Mouse (Mus musculus): ENCODE measurements around the gene Syne4. TPM values are rescaled to one million over a fixed set of nuclear protein-coding genes. Genes with fewer than 3 reads are reported as not detected.

Syne4 gene
- polyA plus RNA-seq, 1 experiment from 2014 or later: 11.7 TPM

GRCm38 (mm10) chr7:30291215-30292131 is 23.1 kb upstream of the Syne4 start, which contains the start of gene Clip3:
TSS of gene Clip3 (plus strand) at chr7:30291728.
- H3K9ac ChIP-seq (replicated peaks; ENCODE audit: low read depth, low read length): peak within 1 kb of the TSS; percentile 93
- H3K4me2 ChIP-seq (ENCODE audit: low read length): peak within 1 kb of the TSS; percentile 67
- peak within 1 kb of the TSS; percentile 83 for H3K4me3 ChIP-seq (replicated peaks; ENCODE audit: low read length)
- peaks cover 34% of the 10 kb centered on the region for H3K4me1 ChIP-seq (replicated peaks; ENCODE audit: control insufficient read depth, insufficient read depth, low read length)
- no peaks in the 10 kb centered on the region for H3K9me3 ChIP-seq (ENCODE audit: control insufficient read depth, low read length)
- WGBS: 6% methylated on average over 35 of the region's 35 CpGs
- no peaks in the 10 kb centered on the region for H3K27me3 ChIP-seq (replicated peaks; ENCODE audit: control insufficient read depth, insufficient read depth, low read length)
- H3K27ac ChIP-seq (ENCODE audit: low read length): peak within 1 kb of the TSS; percentile 88
- H3K36me3 ChIP-seq (ENCODE audit: control insufficient read depth, insufficient read depth): peaks cover 4% of the 10 kb centered on the region
- peak; percentile 93 for ATAC-seq

GRCm38 (mm10) chr7:30293795-30294194 is 20.8 kb upstream of the Syne4 start:
- peak overlapping the region; percentile 13 for H3K4me3 ChIP-seq (replicated peaks; ENCODE audit: low read length)
- H3K4me1 ChIP-seq (replicated peaks; ENCODE audit: control insufficient read depth, insufficient read depth, low read length): peaks cover 34% of the 10 kb centered on the region
- WGBS: 48% methylated on average over 13 of the region's 13 CpGs
- no peak overlapping the region for H3K27ac ChIP-seq (ENCODE audit: low read length)
- peak overlapping the region; percentile 37 for H3K4me2 ChIP-seq (ENCODE audit: low read length)
- peak overlapping the region; percentile 26; the same call in 1 of the 2 replicates for H3K9ac ChIP-seq (replicated peaks; ENCODE audit: low read depth, low read length)
- peaks cover 25% of the 10 kb centered on the region for H3K36me3 ChIP-seq (ENCODE audit: control insufficient read depth, insufficient read depth)
- H3K27me3 ChIP-seq (replicated peaks; ENCODE audit: control insufficient read depth, insufficient read depth, low read length): no peaks in the 10 kb centered on the region
- H3K9me3 ChIP-seq (ENCODE audit: control insufficient read depth, low read length): no peaks in the 10 kb centered on the region
- ATAC-seq: no peak

- H3K27ac ChIP-seq (ENCODE audit: low read length): no peak overlapping the region
- peak overlapping the region; percentile 37 for H3K4me2 ChIP-seq (ENCODE audit: low read length)
- 87% methylated on average over 5 of the region's 5 CpGs for WGBS
- ATAC-seq: no peak
- no peaks in the 10 kb centered on the region for H3K27me3 ChIP-seq (replicated peaks; ENCODE audit: control insufficient read depth, insufficient read depth, low read length)
- peaks cover 34% of the 10 kb centered on the region for H3K4me1 ChIP-seq (replicated peaks; ENCODE audit: control insufficient read depth, insufficient read depth, low read length)
- no peak overlapping the region for H3K9ac ChIP-seq (replicated peaks; ENCODE audit: low read depth, low read length)
- peaks cover 30% of the 10 kb centered on the region for H3K36me3 ChIP-seq (ENCODE audit: control insufficient read depth, insufficient read depth)
- no peaks in the 10 kb centered on the region for H3K9me3 ChIP-seq (ENCODE audit: control insufficient read depth, low read length)
- no peak overlapping the region for H3K4me3 ChIP-seq (replicated peaks; ENCODE audit: low read length)
These were observed 20.3 kb upstream of the Syne4 start for GRCm38 (mm10) chr7:30294296-30294695.

GRCm38 (mm10) chr7:30295103-30295502 is 19.5 kb upstream of the Syne4 start:
- no peak for ATAC-seq
- Histone ChIP-seq H3K36me3 (ENCODE audit: control insufficient read depth, insufficient read depth) (peaks cover 37% of the 10 kb centered on the region), H3K27ac (ENCODE audit: low read length) (no peak overlapping the region), H3K4me1 (replicated peaks; ENCODE audit: control insufficient read depth, insufficient read depth, low read length) (peaks cover 34% of the 10 kb centered on the region), H3K9ac (replicated peaks; ENCODE audit: low read depth, low read length) (no peak overlapping the region), H3K4me3 (replicated peaks; ENCODE audit: low read length) (no peak overlapping the region), H3K9me3 (ENCODE audit: control insufficient read depth, low read length) (no peaks in the 10 kb centered on the region), H3K27me3 (replicated peaks; ENCODE audit: control insufficient read depth, insufficient read depth, low read length) (no peaks in the 10 kb centered on the region), H3K4me2 (ENCODE audit: low read length) (no peak overlapping the region)
- 74% methylated on average over 10 of the region's 10 CpGs for WGBS

- no peaks in the 10 kb centered on the region for H3K9me3 ChIP-seq (ENCODE audit: control insufficient read depth, low read length)
- no peak overlapping the region for H3K9ac ChIP-seq (replicated peaks; ENCODE audit: low read depth, low read length)
- H3K4me3 ChIP-seq (replicated peaks; ENCODE audit: low read length): no peak overlapping the region
- peaks cover 44% of the 10 kb centered on the region for H3K36me3 ChIP-seq (ENCODE audit: control insufficient read depth, insufficient read depth)
- H3K4me2 ChIP-seq (ENCODE audit: low read length): no peak overlapping the region
- 96% methylated on average over 15 of the region's 15 CpGs for WGBS
- no peak overlapping the region for H3K27ac ChIP-seq (ENCODE audit: low read length)
- ATAC-seq: no peak
- no peaks in the 10 kb centered on the region for H3K27me3 ChIP-seq (replicated peaks; ENCODE audit: control insufficient read depth, insufficient read depth, low read length)
- H3K4me1 ChIP-seq (replicated peaks; ENCODE audit: control insufficient read depth, insufficient read depth, low read length): peaks cover 29% of the 10 kb centered on the region
These were observed 17.8 kb upstream of the Syne4 start for GRCm38 (mm10) chr7:30296816-30297215.

GRCm38 (mm10) chr7:30297266-30297665 is 17.3 kb upstream of the Syne4 start:
- no peak for ATAC-seq
- H3K4me3 ChIP-seq (replicated peaks; ENCODE audit: low read length): no peak overlapping the region
- 85% methylated on average over 16 of the region's 16 CpGs for WGBS

GRCm38 (mm10) chr7:30300914-30301313 is 13.7 kb upstream of the Syne4 start:
- Histone ChIP-seq H3K9me3 (ENCODE audit: control insufficient read depth, low read length) (no peaks in the 10 kb centered on the region), H3K4me2 (ENCODE audit: low read length) (no peak overlapping the region), H3K36me3 (ENCODE audit: control insufficient read depth, insufficient read depth) (peaks cover 68% of the 10 kb centered on the region), H3K9ac (replicated peaks; ENCODE audit: low read depth, low read length) (no peak overlapping the region), H3K27me3 (replicated peaks; ENCODE audit: control insufficient read depth, insufficient read depth, low read length) (no peaks in the 10 kb centered on the region), H3K27ac (ENCODE audit: low read length) (no peak overlapping the region), H3K4me3 (replicated peaks; ENCODE audit: low read length) (no peak overlapping the region), H3K4me1 (replicated peaks; ENCODE audit: control insufficient read depth, insufficient read depth, low read length) (no peaks in the 10 kb centered on the region)
- ATAC-seq: no peak
- 56% methylated on average over 3 of the region's 3 CpGs for WGBS

More at GRCm38 (mm10) chr7:30297266-30297665, 17.3 kb upstream of the Syne4 start:
- Histone ChIP-seq H3K27me3 (replicated peaks; ENCODE audit: control insufficient read depth, insufficient read depth, low read length) (no peaks in the 10 kb centered on the region), H3K27ac (ENCODE audit: low read length) (no peak overlapping the region), H3K4me2 (ENCODE audit: low read length) (no peak overlapping the region), H3K9me3 (ENCODE audit: control insufficient read depth, low read length) (no peaks in the 10 kb centered on the region), H3K36me3 (ENCODE audit: control insufficient read depth, insufficient read depth) (peaks cover 47% of the 10 kb centered on the region), H3K9ac (replicated peaks; ENCODE audit: low read depth, low read length) (no peak overlapping the region), H3K4me1 (replicated peaks; ENCODE audit: control insufficient read depth, insufficient read depth, low read length) (peaks cover 27% of the 10 kb centered on the region)

GRCm38 (mm10) chr7:30306083-30306779 is 8.4 kb upstream of the Syne4 start:
- H3K4me3 ChIP-seq (replicated peaks; ENCODE audit: low read length): no peak overlapping the region
- no peak overlapping the region for H3K4me2 ChIP-seq (ENCODE audit: low read length)
- no peak overlapping the region for H3K27ac ChIP-seq (ENCODE audit: low read length)
- H3K9ac ChIP-seq (replicated peaks; ENCODE audit: low read depth, low read length): no peak overlapping the region
- H3K9me3 ChIP-seq (ENCODE audit: control insufficient read depth, low read length): no peaks in the 10 kb centered on the region
- WGBS: 92% methylated on average over 16 of the region's 16 CpGs
- no peaks in the 10 kb centered on the region for H3K27me3 ChIP-seq (replicated peaks; ENCODE audit: control insufficient read depth, insufficient read depth, low read length)
- ATAC-seq: no peak
- peaks cover 15% of the 10 kb centered on the region for H3K4me1 ChIP-seq (replicated peaks; ENCODE audit: control insufficient read depth, insufficient read depth, low read length)
- peaks cover 43% of the 10 kb centered on the region for H3K36me3 ChIP-seq (ENCODE audit: control insufficient read depth, insufficient read depth)
